Mouse (Mus musculus) kidney, postnatal 0 days (tissue): ENCODE measurements around the gene Gm20696. TPM values are rescaled to one million over a fixed set of nuclear protein-coding genes. Genes with fewer than 3 reads are reported as not detected.

Experiments used
- ATAC-seq: fragments of 200-750 bp; cut with Nextera tagmentation; replicated peaks from 2 replicates; pipeline ENCODE4 v1.8.0; 2017; ENCODE audit warnings: low read depth, moderate number of reproducible peaks, moderate TSS enrichment, moderate library complexity; ENCODE audit not compliant: low FRiP score
- DNase-seq: peaks from one replicate; pipeline ENCODE4 v3.0.0-alpha.2; 2016; ENCODE audit warnings: low spot score
- H3K27ac ChIP-seq: fragments of 300-500 bp; sonication (generic); 2 replicates; pipeline ENCODE4 v1.5.1; 2014; ENCODE audit warnings: mild to moderate bottlenecking
- H3K27me3 ChIP-seq: fragments of 300-500 bp; sonication (generic); 2 replicates; pipeline ENCODE4 v1.6.1; 2014; ENCODE audit warnings: low read length, mixed read lengths; ENCODE audit not compliant: insufficient read depth
- H3K36me3 ChIP-seq: fragments of 300-500 bp; sonication (generic); 2 replicates; pipeline ENCODE4 v1.6.1; 2014; ENCODE audit warnings: low read length, mixed read lengths; ENCODE audit not compliant: insufficient read depth
- H3K4me1 ChIP-seq: fragments of 300-500 bp; sonication (generic); replicated peaks from 2 replicates; pipeline ENCODE4 v1.6.1; 2014; ENCODE audit warnings: antibody characterized with exemption, low read length, mixed read lengths; ENCODE audit not compliant: insufficient read depth
- H3K4me2 ChIP-seq: fragments of 300-500 bp; sonication (generic); 2 replicates; pipeline ENCODE4 v1.6.1; 2014; ENCODE audit warnings: mild to moderate bottlenecking, low read length, moderate library complexity, mixed read lengths
- H3K4me3 ChIP-seq: fragments of 300-500 bp; sonication (generic); replicated peaks from 2 replicates; pipeline ENCODE4 v1.5.1; 2014; ENCODE audit warnings: low read depth, low read length
- H3K9ac ChIP-seq: fragments of 300-500 bp; sonication (generic); 2 replicates; pipeline ENCODE4 v1.6.1; 2014; ENCODE audit warnings: low read depth, low read length
- H3K9me3 ChIP-seq: fragments of 300-500 bp; sonication (generic); replicated peaks from 2 replicates; pipeline ENCODE4 v1.6.1; 2016; ENCODE audit warnings: low read length, inconsistent platforms, mixed read lengths
- CTCF ChIP-seq: IDR thresholded peaks from 2 replicates; pipeline ENCODE4 v1.5.1; 2016; ENCODE audit warnings: antibody characterized with exemption, low read depth, mild to moderate bottlenecking, moderate library complexity
- WGBS: fragments of 180-500 bp; shearing (Covaris S2); extraction: QIAGEN DNeasy Blood & Tissue Kit; methylation state at CpG from one replicate; pipeline ENCODE4 v1.1.7; 2014; 5-methylcytosine and 5-hydroxymethylcytosine counted together
- polyA plus RNA-seq: library from polyadenylated mRNA; unstranded; fragments of >200 nt; fragmentation: Nextera tagmentation; extraction: Ambion mirVana; gene quantifications from 2 replicates; pipeline ENCODE4 v1.2.1, GENCODE M21; 2015

Gm20696 gene
- polyA plus RNA-seq, 1 experiment from 2014 or later, result 1.7 TPM

- TF ChIP-seq CTCF, result no peak
- H3K36me3 ChIP-seq, result no peaks in the 10 kb centered on the region
- no peak overlapping the region for H3K27ac ChIP-seq
- DNase-seq (peak; percentile 72), ATAC-seq (no peak)
- 0 out of 2 replicates have a peak overlapping the region, but pooled peaks have one; percentile 16 for H3K4me2 ChIP-seq
- H3K27me3 ChIP-seq, result no peaks in the 10 kb centered on the region
- no peak overlapping the region for H3K9ac ChIP-seq
- peaks cover 15% of the 10 kb centered on the region; the same call in 1 of the 2 replicates for H3K4me1 ChIP-seq
- H3K9me3 ChIP-seq, result no peaks in the 10 kb centered on the region
- no peak overlapping the region for H3K4me3 ChIP-seq
- WGBS, result 36% methylated on average over 13 of the region's 13 CpGs
Observed at GRCm38 (mm10) chr6:99335174-99335830, 331.3 kb downstream of the Gm20696 start.

GRCm38 (mm10) chr6:99334255-99334654 is 332.3 kb downstream of the Gm20696 start:
- Histone ChIP-seq H3K4me1 (peaks cover 15% of the 10 kb centered on the region; the same call in 1 of the 2 replicates), H3K27me3 (no peaks in the 10 kb centered on the region), H3K27ac (no peak overlapping the region), H3K4me3 (no peak overlapping the region), H3K9ac (no peak overlapping the region), H3K9me3 (no peaks in the 10 kb centered on the region), H3K4me2 (no peak overlapping the region), H3K36me3 (no peaks in the 10 kb centered on the region)
- WGBS, result 92% methylated on average over 3 of the region's 3 CpGs
- TF ChIP-seq CTCF, result no peak
- no peak for DNase-seq
- no peak for ATAC-seq

GRCm38 (mm10) chr6:99333127-99333526 is 333.5 kb downstream of the Gm20696 start:
- no peaks in the 10 kb centered on the region for H3K27me3 ChIP-seq
- ATAC-seq, result no peak
- 84% methylated on average over 5 of the region's 5 CpGs for WGBS
- no peak for DNase-seq
- no peak overlapping the region for H3K9ac ChIP-seq
- no peak for TF ChIP-seq CTCF
- no peak overlapping the region for H3K27ac ChIP-seq
- no peaks in the 10 kb centered on the region for H3K9me3 ChIP-seq
- no peaks in the 10 kb centered on the region for H3K36me3 ChIP-seq
- H3K4me2 ChIP-seq, result no peak overlapping the region
- H3K4me3 ChIP-seq, result no peak overlapping the region
- peaks cover 10% of the 10 kb centered on the region; the same call in 1 of the 2 replicates for H3K4me1 ChIP-seq

GRCm38 (mm10) chr6:99330169-99330568 is 336.4 kb downstream of the Gm20696 start:
- no peak overlapping the region for H3K4me3 ChIP-seq
- H3K9ac ChIP-seq, result no peak overlapping the region
- no peaks in the 10 kb centered on the region for H3K9me3 ChIP-seq
- no peak overlapping the region for H3K4me2 ChIP-seq
- DNase-seq, result no peak
- no peaks in the 10 kb centered on the region for H3K36me3 ChIP-seq
- H3K27me3 ChIP-seq, result no peaks in the 10 kb centered on the region
- no peaks in the 10 kb centered on the region for H3K4me1 ChIP-seq
- H3K27ac ChIP-seq, result no peak overlapping the region
- ATAC-seq, result no peak
- WGBS, result 64% methylated on average over 4 of the region's 4 CpGs
- TF ChIP-seq CTCF, result no peak

- ATAC-seq (no peak), DNase-seq (no peak)
- Histone ChIP-seq H3K27me3 (no peaks in the 10 kb centered on the region), H3K9ac (no peak overlapping the region), H3K36me3 (no peaks in the 10 kb centered on the region), H3K4me1 (no peaks in the 10 kb centered on the region), H3K4me2 (no peak overlapping the region), H3K4me3 (no peak overlapping the region), H3K27ac (no peak overlapping the region), H3K9me3 (no peaks in the 10 kb centered on the region)
- 46% methylated on average over 2 of the region's 2 CpGs for WGBS
- TF ChIP-seq CTCF, result no peak
Observed at GRCm38 (mm10) chr6:99328634-99329033, 338.0 kb downstream of the Gm20696 start.

- 76% methylated on average over 6 of the region's 6 CpGs for WGBS
- Histone ChIP-seq H3K4me3 (no peak overlapping the region), H3K4me2 (no peak overlapping the region), H3K36me3 (no peaks in the 10 kb centered on the region), H3K4me1 (no peaks in the 10 kb centered on the region), H3K9me3 (no peaks in the 10 kb centered on the region), H3K9ac (no peak overlapping the region), H3K27me3 (no peaks in the 10 kb centered on the region), H3K27ac (no peak overlapping the region)
- DNase-seq (no peak), ATAC-seq (no peak)
- TF ChIP-seq CTCF, result no peak
Observed at GRCm38 (mm10) chr6:99328146-99328545, 338.5 kb downstream of the Gm20696 start.

- Histone ChIP-seq H3K4me3 (no peak overlapping the region), H3K4me1 (no peaks in the 10 kb centered on the region), H3K9ac (no peak overlapping the region), H3K4me2 (no peak overlapping the region), H3K36me3 (no peaks in the 10 kb centered on the region), H3K27ac (no peak overlapping the region), H3K9me3 (no peaks in the 10 kb centered on the region), H3K27me3 (no peaks in the 10 kb centered on the region)
- no peak for ATAC-seq
- TF ChIP-seq CTCF, result no peak
- 61% methylated on average over 11 of the region's 11 CpGs for WGBS
- peak; percentile 58 for DNase-seq
Observed at GRCm38 (mm10) chr6:99327721-99328120, 338.9 kb downstream of the Gm20696 start.
